Mouse (Mus musculus) bone marrow, adult 2 months (tissue): ENCODE results near the gene Foxp4.

Source experiments
- CTCF ChIP-seq: fragments of 200-500 bp; IDR thresholded peaks from 2 replicates; pipeline ENCODE4 v1.5.1; 2011; ENCODE audit warnings: low read length, control low read depth; ENCODE audit not compliant: control insufficient read depth, insufficient read depth
- POLR2A ChIP-seq: fragments of 200-500 bp; IDR thresholded peaks from 2 replicates; pipeline ENCODE4 v1.6.1; 2011; ENCODE audit warnings: low read depth, mild to moderate bottlenecking, control low read depth, low read length, borderline replicate concordance; ENCODE audit not compliant: control insufficient read depth

DNA sequence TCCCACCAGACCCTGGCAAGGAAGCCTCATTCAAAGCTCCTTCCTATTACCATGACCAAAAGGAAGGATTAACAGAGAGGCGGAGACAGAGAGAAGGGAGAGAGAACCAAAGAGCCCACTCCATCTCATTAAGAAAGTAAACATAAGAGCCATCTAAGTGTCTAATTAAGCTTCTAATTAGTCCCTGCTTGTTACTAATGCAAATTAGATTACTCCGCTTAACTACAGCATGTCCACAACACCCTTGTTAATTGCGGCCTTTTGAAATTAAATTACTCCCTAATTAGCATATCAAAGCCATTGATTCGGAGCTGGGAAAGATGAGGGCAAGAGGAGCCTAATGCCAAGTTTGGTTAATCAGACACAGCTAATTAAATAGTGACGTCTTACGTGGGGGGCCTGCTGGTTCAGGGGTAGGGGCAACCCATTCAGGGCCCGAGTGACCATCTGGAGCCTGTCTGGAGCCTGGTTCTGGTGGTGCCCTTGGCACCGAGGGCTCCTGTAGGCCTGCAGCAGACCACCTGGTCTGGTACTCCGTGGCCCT lies 9.7 kb downstream of the Foxp4 start:
- TF ChIP-seq CTCF (no peak), POLR2A (no peak)
